Mouse (Mus musculus) stomach, postnatal 0 days (tissue): ENCODE data around the gene Urm1.

ENCODE experiments used
- CTCF ChIP-seq: IDR thresholded peaks from 2 replicates; pipeline ENCODE4 v1.5.1; 2016; ENCODE audit warnings: antibody characterized with exemption, low read depth, mild to moderate bottlenecking, moderate library complexity
- EP300 ChIP-seq: optimal IDR thresholded peaks from 2 replicates; pipeline ENCODE3; 2016; ENCODE audit warnings: antibody characterized with exemption

GRCm38 (mm10) chr2:29846061-29846853 lies 26.4 kb downstream of the Urm1 start:
- TF ChIP-seq CTCF (no peak), EP300 (no peak)
